In the genomic region with DNA sequence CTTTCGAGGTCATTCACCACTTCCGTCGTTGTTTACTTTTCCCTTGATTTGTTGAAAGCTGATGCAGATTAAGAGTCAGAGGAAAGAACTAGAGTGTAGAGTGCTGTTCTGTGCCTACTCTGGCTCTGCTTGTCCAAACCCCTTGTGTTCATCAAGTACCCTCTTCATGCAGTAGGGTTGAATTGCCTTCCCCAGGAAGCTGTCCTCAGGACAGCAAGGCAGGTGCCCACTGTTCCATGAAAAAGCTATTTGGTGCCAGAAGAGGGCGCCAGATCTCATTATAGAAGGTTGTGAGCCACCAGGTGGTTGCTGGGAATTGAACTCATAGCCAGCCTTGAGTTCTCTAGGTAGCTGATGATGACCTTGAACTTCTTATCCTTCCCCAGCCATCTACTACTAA, we compare ENCODE assay signal across 13 mouse cellular contexts. TPM values are rescaled to one million over a fixed set of nuclear protein-coding genes. Genes with fewer than 3 reads are reported as not detected.
A peak's percentile ranks its signal among the peaks of the same experiment; 100 is the strongest.
DNase-seq lines count a peak whose midpoint lies in the region; ATAC-seq and TF ChIP-seq lines count a peak whose summit lies in the region.
"Had no signal": no experiment of that assay in that cellular context is flagged by ENCODE, and none has a peak within 500 bp of the region (broad histone marks: within the 10 kb centered on the region; RNA-seq: fewer than 3 reads in every experiment).

No protein-coding gene starts in this region.

- no peak overlapping the region for H3K4me3 ChIP-seq in heart, postnatal 0 days (ENCODE audit: low read depth, low read length)
- no peak overlapping the region for H3K4me3 ChIP-seq in G1E (ENCODE audit: low read depth, low read length)
- H3K4me3 ChIP-seq: forebrain, embryonic 10.5 days; kidney, embryonic 15.5 days; midbrain, embryonic 13.5 days had no signal

- WGBS in heart, postnatal 0 days = 68% methylated on average over 4 of the region's 4 CpGs

- DNase-seq in heart, postnatal 0 days (ENCODE audit: low spot score) = no peak
- no peak for DNase-seq in heart, adult 9 months (ENCODE audit: low spot score in 2 of 2)
- DNase-seq in 416B (ENCODE audit: low read depth) (peak; percentile 40), G1E (ENCODE audit: low spot score) (no peak)
- DNase-seq in lung, postnatal 10 days = peak; percentile 41
- DNase-seq in frontal cortex, postnatal 14 days (ENCODE audit: low spot score in 2 of 2) = no peak
- DNase-seq in right cerebral cortex, postnatal 4 days = no peak
- no peak for DNase-seq in spleen, postnatal 36 days (ENCODE audit: low spot score in 2 of 2)
- DNase-seq: cerebellum, adult 18-20 months; right cerebral cortex, adult 18-20 months had no signal

- H3K4me2 ChIP-seq in heart, postnatal 0 days (ENCODE audit: low read depth, low read length) = no peak overlapping the region
- H3K4me2 ChIP-seq: kidney, embryonic 15.5 days; midbrain, embryonic 13.5 days had no signal

- no peak overlapping the region for H3K27ac ChIP-seq in heart, postnatal 0 days (ENCODE audit: low read depth)
- H3K27ac ChIP-seq: forebrain, embryonic 10.5 days; kidney, embryonic 15.5 days; midbrain, embryonic 13.5 days had no signal

- no peaks in the 10 kb centered on the region for H3K4me1 ChIP-seq in heart, postnatal 0 days (ENCODE audit: control insufficient read depth, insufficient read depth)
- H3K4me1 ChIP-seq in G1E (ENCODE audit: insufficient read depth, low read depth, low read length) = no peaks in the 10 kb centered on the region
- H3K4me1 ChIP-seq: forebrain, embryonic 10.5 days; midbrain, embryonic 13.5 days had no signal

- no peak for ATAC-seq in heart, postnatal 0 days (ENCODE audit: insufficient read depth, low read depth)
- no peak for ATAC-seq in G1E (ENCODE audit: extremely low read depth, insufficient number of reproducible peaks, low FRiP score, poor library complexity, severe bottlenecking)
- ATAC-seq: midbrain, embryonic 13.5 days had no signal

- TF ChIP-seq EP300 in heart, postnatal 0 days (IDR thresholded peaks at IDR 0.05; ENCODE audit: low read depth) = no peak

- no peaks in the 10 kb centered on the region for H3K9me3 ChIP-seq in heart, postnatal 0 days (replicated peaks; ENCODE audit: control insufficient read depth, low read length)
- no peaks in the 10 kb centered on the region for H3K9me3 ChIP-seq in G1E (replicated peaks)
- H3K9me3 ChIP-seq: forebrain, embryonic 10.5 days; kidney, embryonic 15.5 days; midbrain, embryonic 13.5 days had no signal

- H3K9ac ChIP-seq in heart, postnatal 0 days (replicated peaks; ENCODE audit: low read depth, low read length) = no peak overlapping the region
- H3K9ac ChIP-seq: kidney, embryonic 15.5 days; midbrain, embryonic 13.5 days had no signal

- no peaks in the 10 kb centered on the region for H3K27me3 ChIP-seq in heart, postnatal 0 days (ENCODE audit: control insufficient read depth, insufficient read depth, low read length)
- H3K27me3 ChIP-seq in G1E (ENCODE audit: insufficient read depth, low read length) = no peaks in the 10 kb centered on the region
- H3K27me3 ChIP-seq: kidney, embryonic 15.5 days; midbrain, embryonic 13.5 days had no signal

- TF ChIP-seq CTCF in heart, postnatal 0 days (IDR thresholded peaks at IDR 0.05; ENCODE audit: low read depth) = 0 out of 2 replicates have a peak, but pooled peaks have one; percentile 18
- TF ChIP-seq CTCF in G1E (IDR thresholded peaks at IDR 0.05; ENCODE audit: low read depth, low read length) = 0 out of 2 replicates have a peak, but pooled peaks have one; percentile 13

- H3K36me3 ChIP-seq in heart, postnatal 0 days (replicated peaks; ENCODE audit: control insufficient read depth, insufficient read depth, low read length) = peaks cover 97% of the 10 kb centered on the region
- H3K36me3 ChIP-seq in G1E (replicated peaks) = peaks cover 97% of the 10 kb centered on the region

RNA-seq across cellular contexts. Expression of a gene that starts 21.2 kb away (rescaled TPM):
- 42.2 and 69.4 TPM in 2 replicates for total RNA-seq in heart, postnatal 0 days (2014; rRNA removed; ENCODE audit: low replicate concordance)
- polyA plus RNA-seq in heart, postnatal 0 days (2015; fragmentation: Nextera tagmentation; extraction: Ambion mirVana) = 19.1 and 20.3 TPM in 2 replicates
- total RNA-seq in G1E (2014; fragmentation: Nextera tagmentation) (50.5 and 74.9 TPM in 2 replicates), G1E (2017) (30.4 and 37.2 TPM in 2 replicates)
- polyA plus RNA-seq in G1E (2012) = 6.7 and 8.2 TPM in 2 replicates

RNA-seq across cellular contexts. Expression of a gene that starts 31.5 kb away (rescaled TPM):
- total RNA-seq in heart, postnatal 0 days (2014; rRNA removed; ENCODE audit: low replicate concordance) = 6.4 and 7.7 TPM in 2 replicates
- 10.0 and 11.4 TPM in 2 replicates for polyA plus RNA-seq in heart, postnatal 0 days (2015; fragmentation: Nextera tagmentation; extraction: Ambion mirVana)
- total RNA-seq in G1E (2014; fragmentation: Nextera tagmentation) = 68.4 and 79.6 TPM in 2 replicates
- total RNA-seq in G1E (2017) = 26.1 and 38.1 TPM in 2 replicates
- 61.7 and 77.8 TPM in 2 replicates for polyA plus RNA-seq in G1E (2012)

Comparison
In these comparisons a context has a peak if more than half of its experiments do, and no peak if none do; other contexts are left out.
1. DNase-seq: peak in 416B (single experiment) and lung, postnatal 10 days (single experiment); none in heart, postnatal 0 days (single experiment), heart, adult 9 months (0 of 2), G1E (single experiment), frontal cortex, postnatal 14 days (0 of 2), right cerebral cortex, postnatal 4 days (single experiment) and spleen, postnatal 36 days (0 of 2).